Comparison of ENCODE assay signal across 14 mouse cellular contexts in genomic region chr1:120604431-120605142, GRCm38 (mm10). TPM values are rescaled to one million over a fixed set of nuclear protein-coding genes. Genes with fewer than 3 reads are reported as not detected.
DNase-seq lines count a peak whose midpoint lies in the region; ATAC-seq and TF ChIP-seq lines count a peak whose summit lies in the region.
"Had no signal": no experiment of that assay in that cellular context is flagged by ENCODE, and none has a peak within 500 bp of the region (broad histone marks: within the 10 kb centered on the region; RNA-seq: fewer than 3 reads in every experiment).

No protein-coding gene starts in this region.

- no peaks in the 10 kb centered on the region for H3K4me1 ChIP-seq in ES-Bruce4 (ENCODE audit: control insufficient read depth, insufficient read depth, low read length)
- peaks cover 30% of the 10 kb centered on the region for H3K4me1 ChIP-seq in embryonic facial prominence, embryonic 10.5 days
- no peaks in the 10 kb centered on the region for H3K4me1 ChIP-seq in hindbrain, postnatal 0 days (ENCODE audit: insufficient read depth, low read length)
- peaks cover 14% of the 10 kb centered on the region for H3K4me1 ChIP-seq in midbrain, embryonic 16.5 days (ENCODE audit: control insufficient read depth, insufficient read depth, low read length)

- H3K4me2 ChIP-seq in hindbrain, postnatal 0 days (ENCODE audit: low read depth, low read length), result peak overlapping the region; percentile 62
- H3K4me2 ChIP-seq in midbrain, embryonic 16.5 days (ENCODE audit: low read length), result peak overlapping the region; percentile 71
- H3K4me2 ChIP-seq: lung, embryonic 15.5 days had no signal

- peaks cover 42% of the 10 kb centered on the region for H3K27me3 ChIP-seq in ES-Bruce4 (ENCODE audit: control insufficient read depth, insufficient read depth, low read length, poor library complexity, severe bottlenecking)
- peaks cover 100% of the 10 kb centered on the region for H3K27me3 ChIP-seq in embryonic facial prominence, embryonic 10.5 days (replicated peaks; ENCODE audit: low read depth, poor library complexity, severe bottlenecking)
- peaks cover 42% of the 10 kb centered on the region for H3K27me3 ChIP-seq in hindbrain, postnatal 0 days (ENCODE audit: insufficient read depth, low read length)
- H3K27me3 ChIP-seq in midbrain, embryonic 16.5 days (ENCODE audit: control insufficient read depth, insufficient read depth, low read depth, low read length), result peaks cover 32% of the 10 kb centered on the region

- ATAC-seq in hindbrain, postnatal 0 days, result no peak
- ATAC-seq in midbrain, embryonic 16.5 days, result no peak

- H3K36me3 ChIP-seq in ES-Bruce4 (ENCODE audit: control insufficient read depth, insufficient read depth, low read length, poor library complexity, severe bottlenecking), result no peaks in the 10 kb centered on the region
- H3K36me3 ChIP-seq in embryonic facial prominence, embryonic 10.5 days (replicated peaks), result no peaks in the 10 kb centered on the region
- no peaks in the 10 kb centered on the region for H3K36me3 ChIP-seq in hindbrain, postnatal 0 days (ENCODE audit: insufficient read depth, low read length)
- no peaks in the 10 kb centered on the region for H3K36me3 ChIP-seq in midbrain, embryonic 16.5 days (ENCODE audit: control insufficient read depth, insufficient read depth, low read length)
- H3K36me3 ChIP-seq: lung, embryonic 15.5 days had no signal

- 1% methylated on average over 30 of the region's 30 CpGs for WGBS in embryonic facial prominence, embryonic 10.5 days
- WGBS in hindbrain, postnatal 0 days, result 8% methylated on average over 29 of the region's 30 CpGs
- 5% methylated on average over 30 of the region's 30 CpGs for WGBS in midbrain, embryonic 16.5 days

- no peak overlapping the region for H3K27ac ChIP-seq in ES-Bruce4 (ENCODE audit: insufficient read depth, low read length)
- H3K27ac ChIP-seq in embryonic facial prominence, embryonic 10.5 days (replicated peaks), result no peak overlapping the region
- H3K27ac ChIP-seq in hindbrain, postnatal 0 days, result peak overlapping the region; percentile 36
- H3K27ac ChIP-seq in midbrain, embryonic 16.5 days (ENCODE audit: low read length), result peak overlapping the region; percentile 56
- H3K27ac ChIP-seq: lung, embryonic 15.5 days had no signal

- no peaks in the 10 kb centered on the region for H3K9me3 ChIP-seq in ES-Bruce4 (replicated peaks; ENCODE audit: control insufficient read depth, insufficient read depth, low read length, poor library complexity, severe bottlenecking)
- no peaks in the 10 kb centered on the region for H3K9me3 ChIP-seq in embryonic facial prominence, embryonic 10.5 days
- no peaks in the 10 kb centered on the region for H3K9me3 ChIP-seq in hindbrain, postnatal 0 days (ENCODE audit: low read length)
- H3K9me3 ChIP-seq in midbrain, embryonic 16.5 days (replicated peaks; ENCODE audit: control insufficient read depth, low read length, poor library complexity, severe bottlenecking), result no peaks in the 10 kb centered on the region
- H3K9me3 ChIP-seq: lung, embryonic 15.5 days had no signal

- TF ChIP-seq EP300 in ES-Bruce4 (IDR thresholded peaks at IDR 0.05; ENCODE audit: insufficient read depth, low read depth, low read length), result no peak

- TF ChIP-seq POLR2A in ES-Bruce4 (IDR thresholded peaks at IDR 0.05; ENCODE audit: insufficient read depth, low read length), result no peak

- no peak overlapping the region for H3K9ac ChIP-seq in ES-Bruce4 (ENCODE audit: low read depth, poor library complexity, severe bottlenecking)
- peak overlapping the region; percentile 47 for H3K9ac ChIP-seq in hindbrain, postnatal 0 days (replicated peaks; ENCODE audit: low read length)
- peak overlapping the region; percentile 77 for H3K9ac ChIP-seq in midbrain, embryonic 16.5 days (ENCODE audit: low read depth, low read length)
- H3K9ac ChIP-seq: lung, embryonic 15.5 days had no signal

- peak overlapping the region; percentile 15; the same call in 1 of the 2 replicates for H3K4me3 ChIP-seq in ES-Bruce4 (ENCODE audit: low read depth, low read length)
- H3K4me3 ChIP-seq in embryonic facial prominence, embryonic 10.5 days, result peak overlapping the region; percentile 31; the same call in 1 of the 2 replicates
- H3K4me3 ChIP-seq in hindbrain, postnatal 0 days (ENCODE audit: low read length), result peak overlapping the region; percentile 53
- peak overlapping the region; percentile 54 for H3K4me3 ChIP-seq in midbrain, embryonic 16.5 days (ENCODE audit: low read depth, low read length)
- H3K4me3 ChIP-seq: lung, embryonic 15.5 days had no signal

- peak; percentile 54 for DNase-seq in embryonic facial prominence, embryonic 10.5 days (ENCODE audit: low spot score)
- DNase-seq in hindbrain, postnatal 0 days (ENCODE audit: low spot score), result no peak
- DNase-seq in layer of hippocampus, postnatal 25 days (ENCODE audit: extremely low spot score in 1 of 2, low spot score in 1 of 2), result no peak
- no peak for DNase-seq in thymus, postnatal 36 days
- no peak for DNase-seq in liver
- DNase-seq: kidney, adult 2 months had no signal

- no peak for TF ChIP-seq CTCF in ES-Bruce4 (IDR thresholded peaks at IDR 0.05; ENCODE audit: low read depth, low read length)
- TF ChIP-seq CTCF in hindbrain, postnatal 0 days (IDR thresholded peaks at IDR 0.05; ENCODE audit: low read depth), result no peak

RNA-seq across cellular contexts. Expression of gene En1, which starts 2.4 kb away (rescaled TPM):
- 0.61 TPM in 1 of 2 replicates, not detected in the other for polyA plus RNA-seq in ES-Bruce4 (2011; ENCODE audit: insufficient read depth, insufficient read length, low read depth, missing spikeins)
- polyA plus RNA-seq in embryonic facial prominence, embryonic 10.5 days (2016; fragmentation: Nextera tagmentation; extraction: Ambion mirVana), result 0.30 and 0.47 TPM in 2 replicates
- total RNA-seq in hindbrain, postnatal 0 days (2014; rRNA removed), result 13.0 and 13.2 TPM in 2 replicates
- 6.3 and 6.9 TPM in 2 replicates for polyA plus RNA-seq in hindbrain, postnatal 0 days (2015; fragmentation: Nextera tagmentation; extraction: Ambion mirVana)
- polyA plus RNA-seq in midbrain, embryonic 16.5 days (2015; fragmentation: Nextera tagmentation; extraction: Ambion mirVana), result 5.9 and 7.6 TPM in 2 replicates
- under 1 TPM in 1 of 2 experiments, not detected in 1; 0.14 TPM for total RNA-seq in layer of hippocampus, postnatal 25 days (2021)
- total RNA-seq: layer of hippocampus, adult 18-20 months; left cerebral cortex, postnatal 10 days; MEL; monocyte, adult 5-6 weeks had no signal
- polyA plus RNA-seq: heart, postnatal 0 days; lung, embryonic 15.5 days had no signal

Comparison
In these comparisons a context has a peak if more than half of its experiments do, and no peak if none do; other contexts are left out.
1. H3K27ac ChIP-seq: peak in hindbrain, postnatal 0 days (single experiment) and midbrain, embryonic 16.5 days (single experiment); none in ES-Bruce4 (single experiment) and embryonic facial prominence, embryonic 10.5 days (single experiment).
2. Peak in every context shown above with its lines, with median percentiles within 50 percentile points of each other: H3K4me3 ChIP-seq.